Mouse (Mus musculus) heart, postnatal 4 days (tissue): ENCODE data around the gene Epb41l4b. TPM values are rescaled to one million over a fixed set of nuclear protein-coding genes. Genes with fewer than 3 reads are reported as not detected.
A peak's percentile ranks its signal among the peaks of the same experiment; 100 is the strongest.

Experiments
- DNase-seq: peaks from one replicate; pipeline ENCODE4 v3.0.0; 2021
- total RNA-seq, 2 experiments: library from RNA; stranded (reverse); gene quantifications; 2 replicates each; pipeline ENCODE4 v1.2.3; 2021

The Epb41l4b gene
- total RNA-seq, 2 experiments from 2014 or later = 4.9 to 5.4 TPM

DNA sequence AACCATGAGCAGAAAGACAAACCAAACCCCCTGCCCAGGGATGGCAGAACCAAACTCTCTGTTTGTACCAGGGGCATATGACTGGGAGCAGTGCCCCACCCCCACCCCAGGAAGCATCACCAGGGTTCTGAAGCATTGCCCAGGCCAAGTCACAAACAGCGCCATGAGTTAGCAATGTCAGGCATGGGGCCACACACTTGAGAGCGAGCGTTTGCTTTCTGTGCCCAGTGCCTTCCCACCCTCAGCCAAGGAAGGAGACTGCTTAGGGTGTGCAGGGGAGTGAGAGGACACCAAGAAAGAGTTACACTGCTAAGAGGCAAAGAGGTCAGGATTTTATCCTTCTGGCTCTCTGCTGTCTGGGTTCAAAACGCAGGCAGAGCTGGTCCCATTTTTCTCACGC, 132.8 kb downstream of the Epb41l4b start:
- DNase-seq = no peak

GRCm38 (mm10) chr4:57007717-57008116, 135.5 kb downstream of the Epb41l4b start:
- no peak for DNase-seq

DNA sequence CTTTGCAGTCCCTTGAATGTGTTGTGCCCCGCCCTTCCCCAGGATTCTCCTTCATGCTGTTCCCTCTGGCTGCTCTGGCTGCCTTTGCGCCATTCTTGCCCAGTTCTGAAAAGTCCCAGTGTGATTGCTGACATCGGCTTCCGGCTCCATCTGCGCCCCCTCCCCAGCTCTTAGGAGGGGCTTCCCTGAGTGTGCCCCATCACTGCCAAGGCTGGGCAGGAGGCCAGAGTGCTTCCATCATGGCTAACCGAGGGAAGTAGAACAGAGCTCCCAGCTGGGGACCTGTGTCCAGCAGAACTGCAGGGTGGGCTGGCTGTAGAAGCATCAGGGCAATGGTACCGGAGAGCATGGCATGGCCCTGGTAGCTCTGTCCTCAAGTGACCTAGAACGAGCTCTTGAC, 138.2 kb downstream of the Epb41l4b start:
- no peak for DNase-seq

DNA sequence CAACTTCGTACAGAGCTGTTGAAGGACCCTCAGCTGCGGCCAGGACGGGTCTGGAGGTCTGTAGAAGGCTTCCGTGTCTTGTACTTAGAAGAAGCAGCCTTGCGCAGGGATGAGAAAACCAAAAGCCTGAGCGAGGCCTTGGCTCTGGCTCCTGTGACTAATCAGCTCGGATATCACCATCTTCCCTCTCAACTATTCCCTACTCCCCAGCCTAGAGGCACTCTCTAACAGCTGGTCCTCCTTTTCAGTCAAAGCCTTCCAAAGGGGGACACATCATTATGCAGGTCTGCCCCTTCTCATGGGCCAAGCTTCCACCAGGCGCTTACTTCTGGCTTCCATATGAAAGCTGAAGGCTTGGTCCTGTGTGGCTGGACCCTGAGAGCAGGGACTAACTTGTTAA, 139.4 kb downstream of the Epb41l4b start:
- DNase-seq = no peak

DNA sequence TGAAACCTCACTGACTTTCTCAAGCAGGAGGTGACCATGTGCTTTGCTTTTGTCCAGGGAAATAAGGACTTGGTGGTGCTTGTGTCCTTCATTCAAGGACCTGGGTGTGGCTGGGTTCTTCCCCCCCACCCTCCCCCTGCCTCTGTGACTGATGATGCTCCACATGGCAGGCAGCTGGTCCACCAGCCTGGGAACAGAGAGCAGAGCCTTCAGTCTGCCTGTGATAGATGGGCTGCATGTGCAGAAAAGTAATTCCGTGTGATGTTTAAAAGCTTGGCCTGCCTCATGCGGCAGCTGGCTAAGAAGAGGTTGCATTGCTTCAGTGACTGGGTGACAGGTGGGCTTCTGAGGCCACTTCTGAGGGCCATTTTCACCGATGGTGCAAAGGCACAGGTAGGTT, 140.5 kb downstream of the Epb41l4b start:
- no peak for DNase-seq

- no peak for DNase-seq
Observed at GRCm38 (mm10) chr4:57001437-57001836, 141.8 kb downstream of the Epb41l4b start.

GRCm38 (mm10) chr4:56993331-56993730, 149.9 kb downstream of the Epb41l4b start:
- no peak for DNase-seq

DNA sequence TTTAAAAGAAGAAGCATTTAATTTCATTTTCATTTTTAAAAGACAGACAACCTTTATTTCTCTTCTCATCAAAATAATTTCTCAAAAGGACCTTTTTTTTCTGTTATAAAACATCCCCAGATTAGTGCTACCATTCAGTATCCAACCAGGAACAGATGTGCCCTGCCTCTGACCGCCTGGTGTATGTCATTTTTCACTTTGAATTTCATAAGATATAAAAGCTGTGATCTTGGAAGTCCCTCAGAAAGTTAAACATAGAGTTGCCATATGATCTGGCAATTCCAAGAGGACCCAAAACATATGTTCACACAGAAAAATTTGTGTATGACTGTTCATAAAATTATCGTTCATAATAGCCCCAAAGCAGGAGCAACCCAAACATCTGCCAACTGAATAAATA, 151.3 kb downstream of the Epb41l4b start:
- DNase-seq = no peak

DNA sequence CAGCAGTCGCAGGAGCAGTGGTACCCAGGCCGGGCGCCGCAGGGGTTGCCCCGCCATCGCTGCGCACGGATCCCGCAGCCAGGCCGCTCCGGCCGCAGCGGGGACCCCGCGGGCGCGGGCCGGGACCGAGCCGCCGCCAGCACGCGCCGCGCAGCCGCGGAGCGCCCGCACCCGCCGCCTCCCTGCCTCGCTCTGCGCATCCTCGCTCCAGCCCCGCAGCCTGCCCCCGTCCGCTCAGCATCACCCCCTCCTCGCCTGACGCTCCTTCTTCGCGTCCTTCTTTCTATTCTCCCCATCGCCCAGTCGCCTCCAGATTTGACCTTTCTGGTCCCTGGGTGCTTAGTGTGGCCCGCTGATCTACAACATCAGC, 153.0 kb downstream of the Epb41l4b start, which contains the start of gene Frrs1l:
Frrs1l (minus strand) TSS at position 177 of the 370 bp plus-strand sequence.
- no peak for DNase-seq

DNA sequence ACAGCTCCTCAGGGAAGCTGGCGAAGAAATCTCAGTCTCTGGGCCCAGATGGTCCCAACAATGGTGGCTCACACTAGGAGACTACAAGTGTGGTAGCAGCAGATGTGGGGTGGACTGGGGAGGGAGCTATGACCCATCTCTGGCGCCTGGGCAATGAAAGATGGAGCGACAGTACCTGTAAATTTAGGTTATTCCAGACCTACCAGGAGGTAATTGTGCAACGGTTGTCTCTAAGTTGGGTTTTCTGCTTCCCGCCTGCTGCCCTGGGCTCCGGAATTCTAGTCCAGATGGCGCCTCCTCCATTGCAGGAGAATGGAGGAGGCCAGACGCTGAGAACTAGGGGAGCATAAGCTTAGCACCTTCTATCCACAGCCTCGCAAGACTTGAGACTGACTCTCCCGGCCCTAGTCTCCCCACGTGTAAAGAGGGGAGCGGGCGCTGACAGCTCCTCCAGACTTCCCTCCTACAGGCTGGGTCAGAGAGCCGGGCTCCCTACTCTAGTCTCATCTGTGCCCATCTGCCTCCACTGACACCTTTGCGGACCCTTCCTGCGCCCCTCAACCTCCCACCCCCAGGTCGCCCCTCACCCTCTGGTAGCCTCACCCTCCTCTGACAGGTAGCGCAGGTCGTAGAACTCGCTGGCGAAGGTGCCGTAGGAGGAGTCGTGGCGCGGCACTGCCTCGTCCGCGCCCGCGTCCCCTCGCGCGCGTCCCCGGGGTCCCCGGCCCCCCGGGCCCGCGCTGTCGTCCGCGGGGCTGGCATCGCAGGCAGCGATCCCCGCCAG, 153.6 kb downstream of the Epb41l4b start:
- DNase-seq = no peak

GRCm38 (mm10) chr4:56965586-56966179, 177.6 kb downstream of the Epb41l4b start:
- no peak for DNase-seq

DNA sequence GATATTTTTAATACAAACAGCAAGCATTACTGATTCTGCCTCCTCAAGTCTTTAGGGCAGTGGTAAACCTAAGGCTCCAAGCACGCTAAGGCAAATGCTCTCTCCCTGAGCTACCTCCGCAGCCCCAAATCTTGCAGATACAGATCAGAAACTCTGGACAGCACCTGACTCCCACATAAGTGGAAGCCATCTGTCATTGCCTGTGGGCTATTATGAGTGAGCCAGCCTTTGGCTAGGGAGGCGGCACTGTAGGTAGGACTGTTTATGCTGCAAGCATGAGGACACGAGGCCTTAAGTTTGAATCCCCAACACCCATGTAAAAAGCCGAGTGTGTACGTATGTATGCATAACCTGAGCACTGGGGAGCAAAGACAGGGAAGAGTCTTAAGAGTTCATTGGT, 179.6 kb downstream of the Epb41l4b start:
- DNase-seq = no peak

DNA sequence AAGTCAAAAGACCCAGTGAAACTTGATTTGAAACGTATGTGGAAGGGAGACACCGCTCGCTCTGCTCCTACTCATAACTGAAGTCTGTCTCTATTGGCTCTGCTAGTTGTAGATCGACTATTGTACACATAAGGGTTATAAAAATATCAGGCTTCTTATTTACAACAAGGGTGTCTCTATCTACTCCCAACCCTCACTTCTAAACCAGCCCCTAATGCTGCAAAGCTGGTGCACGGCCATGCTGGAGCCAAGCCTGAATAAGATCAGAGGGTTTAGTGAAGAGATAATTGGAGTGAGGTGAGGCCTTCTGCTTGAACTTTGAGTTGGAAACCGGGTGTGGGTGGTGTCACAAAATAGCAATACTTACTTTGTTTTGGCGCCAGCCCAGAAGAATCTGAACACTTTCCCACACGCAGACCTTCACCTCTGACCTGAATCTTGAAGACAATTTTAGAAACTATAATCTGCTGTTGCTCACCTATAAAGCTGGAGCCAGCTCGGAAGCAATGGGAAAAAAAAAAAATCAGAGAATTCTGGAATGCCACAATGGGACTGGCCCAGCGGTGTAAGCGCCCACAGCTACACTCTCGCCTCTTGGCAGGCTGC, 181.8 kb downstream of the Epb41l4b start:
- no peak for DNase-seq

DNA sequence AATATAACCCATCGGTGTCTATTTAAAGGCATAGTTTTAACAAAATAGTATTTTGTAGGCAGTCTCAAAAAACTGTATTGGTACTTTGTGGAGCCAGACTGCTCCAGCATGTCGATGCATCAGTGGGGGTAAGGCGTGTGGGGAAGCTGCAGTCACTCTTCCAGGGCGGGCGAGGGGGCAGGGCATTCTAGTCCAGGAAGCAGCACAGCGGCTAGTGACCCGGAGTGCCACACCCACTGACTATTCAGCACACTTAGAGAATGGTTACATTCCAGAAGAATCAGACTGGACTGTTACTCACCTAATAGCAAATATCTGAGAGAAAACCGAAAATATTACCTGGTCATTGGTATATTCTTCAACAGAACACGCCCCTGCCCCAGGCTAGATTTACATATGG, 185.7 kb downstream of the Epb41l4b start:
- no peak for DNase-seq

DNA sequence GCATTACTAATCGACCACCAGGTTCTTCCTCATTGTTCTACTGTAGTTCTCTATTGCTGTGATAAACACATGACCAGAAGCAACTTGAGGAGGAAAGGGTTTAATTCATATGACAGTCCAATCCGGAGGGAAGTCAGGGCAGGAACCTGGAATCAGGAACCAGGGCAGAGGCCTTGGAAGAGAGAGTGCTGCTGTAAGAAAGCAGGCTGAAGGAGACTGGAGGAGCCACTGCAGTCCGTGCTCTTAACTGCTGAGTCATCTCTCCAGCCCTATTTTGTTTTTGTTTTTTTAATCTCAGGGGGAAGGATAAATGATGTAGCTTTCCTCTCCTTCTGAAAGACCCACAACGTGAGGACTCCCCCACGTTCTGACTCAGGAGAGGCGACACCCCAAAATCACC, 190.0 kb downstream of the Epb41l4b start:
- no peak for DNase-seq

- no peak for DNase-seq
Observed at GRCm38 (mm10) chr4:56951701-56952100, 191.5 kb downstream of the Epb41l4b start.

DNA sequence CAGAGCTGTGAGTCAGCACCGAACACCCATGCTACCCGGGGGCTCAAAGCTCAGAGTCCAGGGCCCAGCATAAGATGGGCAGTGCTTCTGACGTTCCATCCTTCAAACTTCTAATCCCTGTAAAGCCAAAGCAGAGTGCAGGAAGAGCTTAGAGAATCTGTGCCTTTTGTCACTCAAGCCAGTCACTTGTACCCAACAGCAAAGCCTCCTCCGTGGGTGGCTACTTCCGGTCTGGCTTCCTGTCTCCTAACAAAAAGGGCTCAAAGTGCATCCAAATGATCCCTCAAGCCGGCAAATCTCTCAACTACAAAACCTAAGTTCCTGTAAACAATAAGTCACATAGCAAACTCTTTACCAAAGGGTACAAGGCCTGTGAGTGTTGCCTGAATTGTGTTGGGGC, 193.7 kb downstream of the Epb41l4b start:
- no peak for DNase-seq

DNA sequence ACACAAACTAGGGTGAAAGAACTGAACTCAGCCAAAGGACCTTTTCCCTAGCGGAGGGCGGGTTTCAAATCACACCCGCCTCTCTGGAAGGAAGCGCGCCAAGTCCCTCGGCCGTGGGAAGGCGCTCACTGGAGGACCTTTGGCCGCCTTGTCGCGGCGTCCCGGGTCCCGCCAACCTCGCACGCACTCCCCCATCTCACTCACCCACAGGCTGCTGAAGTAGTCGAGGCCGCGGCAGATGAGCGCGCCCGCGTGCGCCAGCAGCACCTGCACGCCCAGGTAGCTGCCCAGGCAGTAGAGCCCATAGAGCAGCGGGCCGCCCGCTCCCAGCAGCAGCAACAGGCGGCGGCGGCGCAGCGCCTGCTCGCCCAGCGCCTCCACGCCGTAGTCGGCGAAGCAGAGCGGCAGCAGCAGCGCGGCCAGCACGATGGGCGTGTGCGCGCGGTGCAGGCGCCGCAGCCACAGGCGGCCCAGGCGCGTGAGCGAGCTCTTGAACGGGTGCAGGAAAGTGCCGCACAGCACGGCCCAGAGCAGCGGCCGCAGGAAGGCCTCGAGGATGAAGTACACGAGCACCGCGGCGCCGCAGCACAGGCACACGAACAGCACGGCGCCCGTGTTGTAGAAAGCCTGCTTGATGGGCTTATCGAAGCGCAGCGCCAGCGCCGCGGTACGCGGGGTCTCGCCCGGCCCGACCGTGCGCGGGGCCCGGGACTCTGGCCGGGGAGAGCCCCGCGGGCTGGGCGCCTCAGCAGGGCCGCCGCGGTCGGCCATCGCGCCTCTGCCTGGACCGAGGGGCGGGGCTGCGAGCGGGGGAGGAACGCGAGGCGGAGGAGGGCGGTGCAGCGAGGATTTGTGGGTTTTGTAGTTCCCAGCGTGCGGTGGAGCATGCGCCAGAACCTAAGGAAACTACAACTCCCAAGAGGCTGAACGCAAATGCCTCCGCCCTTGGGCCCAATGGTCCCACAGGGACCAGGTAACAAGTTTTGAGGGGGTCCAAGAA, 196.3 kb downstream of the Epb41l4b start, which contains the start of gene Tmem245:
Tmem245 (minus strand) TSS at position 797 of the 1,000 bp plus-strand sequence.
- DNase-seq = peak; percentile 95

- DNase-seq = no peak
Observed at GRCm38 (mm10) chr4:56946180-56946579, 197.1 kb downstream of the Epb41l4b start.

DNA sequence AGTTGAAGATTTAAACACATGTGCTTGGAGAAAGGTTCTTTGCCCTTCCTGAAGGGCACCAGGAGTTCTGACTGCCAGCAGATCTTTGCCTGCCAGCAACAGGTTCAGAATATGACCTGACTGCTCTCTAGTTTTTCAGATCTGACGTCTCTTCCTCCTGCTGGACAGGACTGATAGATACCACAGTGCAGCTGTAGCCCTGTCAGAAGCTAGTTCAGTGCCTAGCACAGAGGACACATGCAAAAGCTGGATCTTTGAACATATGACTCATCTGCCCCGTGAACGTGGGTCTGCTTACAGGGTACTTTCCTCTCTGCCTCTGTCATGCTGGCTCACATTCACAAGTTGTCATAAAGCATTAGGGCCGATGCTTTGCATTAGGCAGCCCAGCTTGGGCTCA, 199.0 kb downstream of the Epb41l4b start:
- peak; percentile 52 for DNase-seq

DNA sequence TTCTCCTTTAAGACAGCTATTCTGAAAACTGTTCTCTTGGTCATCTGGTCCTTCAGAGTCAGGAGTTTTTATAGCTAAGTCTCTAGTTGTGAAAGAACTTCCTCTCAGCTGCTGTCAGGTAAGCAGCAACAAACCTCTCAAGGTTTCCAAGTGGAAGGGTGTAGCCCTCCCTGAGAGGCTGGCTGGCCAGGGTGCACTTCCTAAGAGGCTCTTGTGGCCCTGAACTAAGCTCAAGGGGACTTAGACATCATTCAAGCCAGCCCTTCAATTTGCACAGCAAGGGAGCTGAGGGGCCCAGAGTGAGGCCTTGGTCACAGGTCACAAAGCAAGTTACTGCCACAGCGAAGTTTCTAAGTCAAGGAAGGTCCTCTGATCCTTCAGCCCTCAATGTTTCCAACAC, 200.0 kb downstream of the Epb41l4b start:
- DNase-seq = no peak

GRCm38 (mm10) chr4:56942567-56942966, 200.7 kb downstream of the Epb41l4b start:
- DNase-seq = no peak
